Mouse (Mus musculus) kidney, adult 8-10 months (tissue): ENCODE measurements around the gene Hes2.

Experiments
- DNase-seq, 2 experiments: peaks; one replicate each; pipeline ENCODE4 v3.0.0; 2022

The Hes2 gene

DNA sequence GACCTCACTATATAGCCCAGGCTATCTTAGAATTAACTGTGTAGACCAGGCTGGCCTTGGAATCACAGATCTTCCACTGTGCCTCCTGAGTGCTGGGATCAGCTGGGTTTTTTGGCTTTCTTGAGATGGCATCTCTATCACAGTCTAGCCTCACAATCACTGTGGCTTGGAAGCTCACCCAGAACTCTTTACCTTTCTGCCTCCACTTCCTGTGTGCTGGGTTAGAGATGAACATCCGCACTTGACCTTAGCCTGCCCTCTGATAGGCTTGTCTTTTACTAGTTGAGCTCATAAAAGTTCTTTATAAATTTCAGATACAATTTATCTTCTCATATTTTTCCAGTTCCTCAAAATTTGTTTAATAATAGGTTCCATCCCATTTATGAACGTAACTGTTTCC is 30.0 kb downstream of the Hes2 start:
- no peak for DNase-seq

DNA sequence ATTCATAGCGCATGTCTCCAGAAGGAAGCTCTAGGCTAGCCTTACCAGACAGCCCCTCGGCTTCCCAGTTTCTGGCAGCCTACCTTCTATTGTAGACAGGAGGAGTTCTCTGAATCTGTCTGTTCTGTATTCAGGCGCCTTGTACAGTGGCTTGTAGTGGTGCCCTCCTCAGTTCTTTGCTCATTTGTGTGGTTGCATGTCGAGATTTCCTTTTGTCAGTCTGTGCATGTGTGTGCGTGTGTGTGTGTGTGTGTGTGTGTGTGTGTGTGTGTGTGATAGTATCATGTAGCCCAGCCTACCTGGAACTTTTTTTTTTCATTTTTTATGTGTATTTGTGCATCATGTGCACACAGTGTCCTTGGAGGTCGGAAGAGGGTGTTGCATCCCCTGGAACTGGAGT is 30.4 kb downstream of the Hes2 start:
- no peak for DNase-seq

DNA sequence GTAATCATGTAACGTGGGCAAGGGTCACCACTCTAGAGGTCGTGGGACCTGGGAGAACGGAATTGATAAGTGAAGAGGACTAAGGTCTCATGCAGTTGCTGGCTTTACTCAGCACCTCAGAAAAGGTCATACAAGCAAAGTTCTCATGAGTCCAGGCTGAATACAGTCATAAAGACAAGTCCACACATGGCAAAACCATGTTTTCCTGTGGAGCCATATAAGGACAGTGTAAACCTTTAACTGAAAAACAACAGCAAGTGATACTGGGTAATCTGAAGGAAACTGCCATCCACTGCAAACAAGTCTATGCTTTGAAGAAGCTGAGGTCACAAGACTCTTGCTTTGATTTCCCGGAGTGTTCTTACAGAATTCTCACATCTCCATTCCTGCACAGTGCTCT is 31.0 kb downstream of the Hes2 start:
- DNase-seq, result no peak

DNA sequence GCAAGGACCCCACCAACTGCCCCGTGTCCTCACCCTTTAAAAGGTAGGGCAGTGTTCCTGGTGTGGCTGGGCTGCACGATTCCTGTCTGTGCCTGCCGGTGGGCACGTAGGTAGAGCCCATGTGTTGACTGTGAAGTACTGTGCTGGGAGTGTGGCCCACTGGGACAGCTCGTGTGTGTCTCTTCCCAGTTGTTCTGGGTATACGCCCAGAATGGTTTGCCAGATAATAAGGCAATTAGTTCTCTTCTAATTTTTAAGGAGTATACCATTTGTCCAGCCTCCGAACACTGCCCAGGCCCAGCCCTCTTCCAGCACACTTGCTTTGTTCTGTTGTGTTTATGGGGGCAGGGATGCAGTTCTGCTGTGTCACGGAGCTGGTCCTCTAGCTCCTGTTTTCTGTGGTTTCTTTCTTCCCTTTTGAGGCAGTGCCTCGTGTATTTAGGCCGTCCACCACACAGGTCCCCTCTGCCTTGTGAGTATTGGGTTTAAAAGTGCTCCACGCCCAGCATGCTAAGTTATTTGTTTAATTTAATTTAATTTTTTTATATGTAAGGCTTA is 31.5 kb downstream of the Hes2 start:
- no peak for DNase-seq

DNA sequence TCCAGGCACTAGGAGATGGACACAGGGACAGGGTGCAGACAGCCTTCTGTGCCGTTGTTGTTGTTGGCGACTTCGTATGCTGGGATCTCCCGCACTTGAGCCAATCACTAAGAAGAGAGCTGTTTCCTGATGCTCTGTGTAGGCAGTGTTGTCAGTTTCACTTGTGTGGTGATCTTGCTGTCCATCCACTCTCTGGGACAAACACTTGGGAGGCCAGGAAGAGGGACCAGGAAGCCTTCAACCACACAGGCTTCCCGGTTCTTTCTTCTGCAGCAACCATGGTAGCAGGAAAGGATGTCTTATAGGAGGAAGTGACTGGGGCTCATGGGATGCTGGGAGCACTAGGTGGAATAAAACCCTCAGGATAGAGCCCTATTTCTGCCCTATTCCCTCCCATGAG is 32.0 kb downstream of the Hes2 start:
- DNase-seq, result no peak

DNA sequence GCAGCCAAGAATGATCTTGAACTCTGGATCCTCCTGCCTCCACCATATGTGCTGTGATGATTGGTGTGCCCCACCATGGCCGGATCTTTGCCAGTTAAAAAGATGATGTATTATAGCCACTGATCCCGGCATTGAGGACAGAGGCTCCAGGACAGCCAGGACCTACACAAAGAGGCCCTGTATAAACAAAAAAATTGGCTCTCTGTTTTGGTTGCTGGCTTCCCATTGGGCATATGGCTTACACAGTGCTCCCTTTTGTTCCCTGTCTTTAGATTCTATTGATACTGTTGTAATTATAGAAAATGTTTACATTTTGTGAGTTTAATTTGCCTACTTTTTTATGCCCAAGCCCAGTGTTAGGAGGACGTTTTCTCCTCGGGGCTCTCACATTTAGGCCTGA is 33.9 kb downstream of the Hes2 start:
- DNase-seq, result peak in 1 of 2 experiments; percentile 50

DNA sequence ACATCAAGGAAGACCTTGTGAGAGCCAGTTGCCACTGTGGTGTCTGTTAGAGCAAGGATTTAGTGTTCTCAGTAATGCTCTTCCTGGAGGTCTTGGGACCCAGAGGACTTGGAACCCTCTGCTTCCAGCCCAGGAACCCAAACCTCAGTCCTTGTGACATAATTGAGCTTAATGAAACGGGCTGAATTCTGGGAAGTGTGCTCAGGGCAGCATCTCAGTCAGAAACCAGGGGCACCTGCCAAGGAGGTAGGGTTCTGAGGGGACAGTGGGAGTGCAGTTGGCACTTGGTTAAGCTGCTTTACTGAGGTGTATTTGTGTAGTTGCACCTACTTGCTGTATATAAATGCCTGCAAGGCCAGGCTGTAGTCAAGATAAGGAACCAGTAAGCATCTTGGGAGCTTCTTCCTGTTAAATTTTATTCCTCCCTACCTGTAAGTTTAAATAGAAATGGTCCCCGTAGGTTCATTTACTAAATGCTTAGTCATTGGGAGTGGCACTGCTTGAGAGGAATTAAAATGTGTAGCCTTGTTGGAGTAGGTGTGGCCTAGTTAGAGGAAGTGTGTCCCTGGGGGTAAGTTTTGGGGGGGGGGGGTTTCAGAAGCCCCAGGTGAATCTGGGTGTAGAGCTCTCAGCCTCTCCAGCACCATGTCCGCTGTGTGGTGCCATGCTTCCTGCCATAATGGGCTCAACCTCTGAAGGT is 36.0 kb downstream of the Hes2 start:
- DNase-seq, result peak in 1 of 2 experiments; percentile 48

DNA sequence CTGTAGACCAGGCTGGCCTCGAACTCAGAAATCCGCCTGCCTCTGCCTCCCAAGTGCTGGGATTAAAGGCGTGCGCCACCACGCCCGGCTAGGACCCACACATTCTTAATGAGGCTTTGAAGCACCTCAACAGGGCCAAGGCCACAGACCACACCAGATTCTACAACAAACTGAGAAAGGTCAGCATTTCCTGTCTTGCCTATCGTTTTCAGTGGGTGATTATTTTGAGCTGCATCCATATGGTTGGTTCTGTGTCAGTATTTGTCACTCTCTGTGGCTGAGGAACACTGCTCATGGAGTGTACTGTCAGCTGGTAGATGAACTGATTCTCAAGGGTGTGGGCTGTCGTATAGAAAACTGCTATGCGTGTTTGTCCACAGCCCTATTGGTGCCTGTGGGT is 37.6 kb downstream of the Hes2 start:
- DNase-seq, result no peak

DNA sequence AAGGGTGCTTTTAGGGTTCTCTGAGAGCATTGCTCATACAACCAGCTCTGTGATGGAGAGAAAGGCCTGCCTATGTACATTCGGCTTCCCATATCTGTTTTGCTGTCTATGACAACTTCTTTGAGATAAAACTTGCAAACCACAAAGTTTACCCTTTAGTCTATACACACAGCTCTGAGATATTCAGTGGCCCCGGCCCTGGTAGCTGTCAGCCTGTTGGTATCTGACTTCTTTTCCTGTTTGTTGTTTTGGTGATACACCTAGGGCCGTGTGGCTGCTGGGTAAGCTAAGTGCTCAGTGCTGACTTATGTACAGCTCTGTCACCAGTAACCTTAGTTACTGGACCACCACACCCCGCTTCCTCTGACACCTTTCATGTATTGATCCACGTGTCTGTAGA is 38.9 kb downstream of the Hes2 start:
- DNase-seq, result no peak

DNA sequence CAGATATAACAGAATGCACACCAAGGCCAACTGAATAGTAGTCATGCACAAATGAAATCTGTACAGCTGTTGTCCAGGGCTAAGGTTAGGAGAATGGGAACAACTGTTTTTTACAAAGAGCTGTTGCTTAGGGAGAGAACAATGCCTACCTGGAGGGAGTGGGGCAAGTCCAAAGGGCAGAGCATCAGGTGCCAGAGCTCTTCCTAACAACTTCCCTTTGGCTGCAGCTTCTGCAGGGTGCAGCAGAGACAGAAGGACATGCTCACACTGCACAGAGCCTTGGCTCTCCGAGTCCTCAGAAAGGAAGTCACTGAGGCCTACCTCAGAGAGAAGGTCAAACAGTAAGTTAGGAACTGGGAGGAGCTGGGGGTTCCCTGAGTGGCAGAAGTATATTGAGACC is 41.0 kb downstream of the Hes2 start:
- DNase-seq, result no peak

DNA sequence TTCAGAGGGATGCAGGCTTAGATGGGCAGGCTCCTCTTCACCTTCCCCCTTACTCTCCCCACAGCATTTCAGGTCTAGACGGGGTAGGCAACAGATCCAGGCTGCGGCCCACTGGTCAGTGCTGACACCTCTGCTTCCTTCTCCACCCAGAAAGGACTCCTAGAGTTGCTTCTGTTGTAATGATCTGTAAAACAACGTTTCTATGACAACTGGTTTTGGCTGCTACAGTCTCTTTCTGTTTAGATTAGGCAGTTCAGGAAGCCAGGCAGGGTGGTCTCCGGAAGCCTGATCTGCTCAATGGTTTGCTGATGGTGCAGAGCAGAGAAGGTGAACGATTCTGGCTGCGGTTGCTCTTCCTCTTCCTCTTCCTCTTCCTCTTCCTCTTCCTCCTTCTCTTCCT is 42.8 kb downstream of the Hes2 start:
- no peak for DNase-seq

DNA sequence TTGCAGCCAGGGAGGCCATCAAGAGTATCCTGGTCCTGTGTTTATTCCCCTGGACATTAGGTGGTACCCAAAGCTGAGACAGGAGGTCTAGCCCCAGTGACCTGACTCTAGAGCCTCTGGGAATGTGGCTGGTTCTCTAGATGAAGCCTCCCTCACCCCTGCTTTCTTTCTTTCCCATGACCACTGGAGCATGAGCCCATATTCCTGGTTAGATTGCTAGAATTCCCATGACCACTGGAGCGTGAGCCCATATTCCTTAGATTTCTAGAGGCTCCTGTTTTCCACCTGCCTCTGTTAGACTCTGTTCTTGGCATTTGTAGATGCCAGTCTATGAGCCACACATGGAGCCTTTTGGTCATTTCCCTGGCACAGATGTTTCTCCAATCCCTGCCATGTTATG is 43.8 kb downstream of the Hes2 start:
- peak in 1 of 2 experiments; percentile 65 for DNase-seq

DNA sequence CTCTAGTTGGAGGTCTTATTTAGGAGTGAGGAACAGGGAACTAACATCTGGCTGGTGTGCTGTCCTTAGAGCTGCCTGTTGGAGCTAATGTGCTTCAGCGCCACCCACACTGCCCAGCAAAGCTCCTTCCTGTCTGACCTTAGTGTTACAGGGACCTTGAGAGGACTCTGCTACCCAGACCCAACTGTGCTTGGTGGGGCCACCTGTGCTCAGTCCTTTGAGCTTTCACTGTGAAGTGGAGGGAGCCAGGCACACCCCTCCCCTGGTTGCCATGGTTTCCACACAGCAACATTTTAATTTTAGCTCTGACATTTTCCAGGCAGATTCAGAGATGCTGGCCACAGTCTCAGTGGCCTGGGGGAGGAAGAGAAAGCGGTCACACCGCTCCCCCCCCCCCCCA is 44.2 kb downstream of the Hes2 start:
- no peak for DNase-seq

DNA sequence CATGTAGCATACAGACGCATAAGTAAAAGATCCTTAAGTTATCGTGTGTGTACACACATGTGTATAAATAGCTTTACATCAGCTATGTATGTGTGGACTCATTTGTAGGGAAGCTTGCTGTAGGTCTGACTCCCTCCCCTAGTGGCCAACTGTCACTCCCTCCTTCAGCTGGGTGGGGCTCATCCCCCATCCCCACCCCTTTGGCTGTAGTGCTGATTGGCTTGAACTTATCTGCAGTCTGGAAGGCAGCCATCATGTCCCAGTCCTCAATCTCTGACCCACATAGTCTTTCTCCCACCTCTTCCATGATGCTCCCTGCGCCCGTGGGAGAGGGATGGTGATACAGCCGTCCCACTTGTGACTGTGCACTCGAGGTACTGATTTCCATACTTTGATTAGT is 46.0 kb downstream of the Hes2 start:
- no peak for DNase-seq

DNA sequence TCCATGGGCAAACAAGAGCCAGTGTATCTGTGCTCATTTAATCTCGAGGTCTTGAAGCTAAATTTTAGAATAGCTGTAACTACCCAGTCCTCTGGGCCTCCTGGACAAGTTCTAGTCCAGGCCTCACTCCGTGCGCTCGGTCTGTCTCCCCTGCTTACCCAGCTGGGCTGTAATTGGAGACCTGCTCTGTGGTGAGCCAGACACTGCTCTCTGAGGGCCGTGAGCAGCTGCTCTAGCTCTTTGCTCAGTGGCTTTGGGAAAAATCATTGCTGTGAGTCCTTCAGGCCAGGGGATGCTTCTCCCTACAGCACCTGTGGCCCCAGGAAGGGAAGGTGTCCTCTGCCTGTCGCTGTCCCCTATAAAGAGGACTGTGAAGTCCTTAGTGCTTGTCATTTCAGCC is 47.5 kb downstream of the Hes2 start:
- DNase-seq, result no peak

DNA sequence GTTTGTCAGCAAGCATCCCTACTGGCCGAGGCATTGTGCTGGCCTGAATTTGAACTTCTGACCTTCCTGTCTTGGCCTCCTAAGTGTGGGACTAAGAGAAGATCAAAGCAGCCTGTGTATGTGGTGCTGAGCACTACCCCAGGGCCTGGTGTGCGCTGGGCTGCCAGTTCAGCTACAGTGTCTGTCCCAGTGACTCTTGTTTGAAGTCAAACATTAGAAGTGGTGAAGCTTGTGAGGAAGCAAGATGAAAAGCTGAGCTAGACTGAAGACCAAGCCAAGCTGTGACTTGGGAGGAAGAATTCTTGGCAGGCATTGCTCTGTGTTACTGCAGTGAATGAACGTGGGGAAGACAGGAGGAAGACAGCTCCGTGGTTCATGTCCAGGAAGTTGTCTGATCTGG is 51.0 kb downstream of the Hes2 start:
- no peak for DNase-seq
